In genomic region chr1:75494878-75495548, GRCm38 (mm10) we compare ENCODE assay signal across 7 mouse cellular contexts. TPM values are rescaled to one million over a fixed set of nuclear protein-coding genes. Genes with fewer than 3 reads are reported as not detected.
A peak's percentile ranks its signal among the peaks of the same experiment; 100 is the strongest.
DNase-seq lines count a peak whose midpoint lies in the region; ATAC-seq and TF ChIP-seq lines count a peak whose summit lies in the region.

No protein-coding gene starts in this region.

- H3K36me3 ChIP-seq in testis, adult 2 months (ENCODE audit: control insufficient read depth, insufficient read depth, low read length) = no peaks in the 10 kb centered on the region
- peaks cover 31% of the 10 kb centered on the region for H3K36me3 ChIP-seq in forebrain, embryonic 14.5 days (ENCODE audit: control insufficient read depth, insufficient read depth, low read length)
- H3K36me3 ChIP-seq in limb, embryonic 12.5 days = peaks cover 73% of the 10 kb centered on the region
- H3K36me3 ChIP-seq in stomach, embryonic 16.5 days (ENCODE audit: control insufficient read depth, insufficient read depth, low read length) = peaks cover 29% of the 10 kb centered on the region

- peak; percentile 21; the same call in 1 of the 2 replicates for TF ChIP-seq CTCF in testis, adult 2 months (IDR thresholded peaks at IDR 0.05; ENCODE audit: control insufficient read depth, insufficient read depth, insufficient replicate concordance, low read depth, low read length)
- peak; percentile 36; the same call in 1 of the 2 replicates for TF ChIP-seq CTCF in bone marrow macrophage, adult 2 months (IDR thresholded peaks at IDR 0.05; ENCODE audit: low read depth, low read length)

- TF ChIP-seq POLR2A in testis, adult 2 months (IDR thresholded peaks at IDR 0.05; ENCODE audit: control insufficient read depth, low read depth, low read length) = no peak
- TF ChIP-seq POLR2A in bone marrow macrophage, adult 2 months (IDR thresholded peaks at IDR 0.05; ENCODE audit: borderline replicate concordance, low read depth, low read length) = no peak

- 50% methylated on average over 12 of the region's 12 CpGs for WGBS in forebrain, embryonic 14.5 days
- WGBS in limb, embryonic 12.5 days = 40% methylated on average over 12 of the region's 12 CpGs
- 44% methylated on average over 12 of the region's 12 CpGs for WGBS in stomach, embryonic 16.5 days

- H3K4me3 ChIP-seq in testis, adult 2 months (ENCODE audit: control insufficient read depth, low read depth, low read length) = no peak overlapping the region
- H3K4me3 ChIP-seq in bone marrow macrophage, adult 2 months (ENCODE audit: insufficient read depth, low read length) = no peak overlapping the region
- no peak overlapping the region for H3K4me3 ChIP-seq in forebrain, embryonic 14.5 days (ENCODE audit: low read depth, low read length)
- no peak overlapping the region for H3K4me3 ChIP-seq in limb, embryonic 12.5 days (replicated peaks)
- H3K4me3 ChIP-seq in stomach, embryonic 16.5 days (replicated peaks; ENCODE audit: low read length) = no peak overlapping the region

- no peak overlapping the region for H3K9ac ChIP-seq in forebrain, embryonic 14.5 days (ENCODE audit: low read length)
- no peak overlapping the region for H3K9ac ChIP-seq in limb, embryonic 12.5 days (replicated peaks)
- no peak overlapping the region for H3K9ac ChIP-seq in stomach, embryonic 16.5 days (ENCODE audit: low read length)

- no peak overlapping the region for H3K4me2 ChIP-seq in forebrain, embryonic 14.5 days (ENCODE audit: low read length)
- H3K4me2 ChIP-seq in limb, embryonic 12.5 days = no peak overlapping the region
- no peak overlapping the region for H3K4me2 ChIP-seq in stomach, embryonic 16.5 days (ENCODE audit: low read depth, low read length)

- H3K9me3 ChIP-seq in forebrain, embryonic 14.5 days (replicated peaks; ENCODE audit: control insufficient read depth, low read length) = no peaks in the 10 kb centered on the region
- H3K9me3 ChIP-seq in limb, embryonic 12.5 days = no peaks in the 10 kb centered on the region
- no peaks in the 10 kb centered on the region for H3K9me3 ChIP-seq in stomach, embryonic 16.5 days (replicated peaks; ENCODE audit: control insufficient read depth, low read length)

- H3K27me3 ChIP-seq in testis, adult 2 months (ENCODE audit: control insufficient read depth, insufficient read depth, low read length) = no peaks in the 10 kb centered on the region
- no peaks in the 10 kb centered on the region for H3K27me3 ChIP-seq in forebrain, embryonic 14.5 days (replicated peaks; ENCODE audit: control insufficient read depth, insufficient read depth, low read length)
- H3K27me3 ChIP-seq in limb, embryonic 12.5 days = peaks cover 18% of the 10 kb centered on the region
- no peaks in the 10 kb centered on the region for H3K27me3 ChIP-seq in stomach, embryonic 16.5 days (ENCODE audit: control insufficient read depth, insufficient read depth, low read length)

- H3K27ac ChIP-seq in testis, adult 2 months (ENCODE audit: control insufficient read depth, insufficient read depth, low read depth, low read length) = no peak overlapping the region
- H3K27ac ChIP-seq in bone marrow macrophage, adult 2 months (ENCODE audit: insufficient read depth, low read depth, low read length) = no peak overlapping the region
- no peak overlapping the region for H3K27ac ChIP-seq in forebrain, embryonic 14.5 days (ENCODE audit: low read depth, low read length)
- H3K27ac ChIP-seq in limb, embryonic 12.5 days = no peak overlapping the region
- H3K27ac ChIP-seq in stomach, embryonic 16.5 days (ENCODE audit: low read length) = no peak overlapping the region

- H3K4me1 ChIP-seq in testis, adult 2 months (ENCODE audit: control insufficient read depth, insufficient read depth, low read length) = no peaks in the 10 kb centered on the region
- no peaks in the 10 kb centered on the region for H3K4me1 ChIP-seq in bone marrow macrophage, adult 2 months (ENCODE audit: control insufficient read depth, insufficient read depth, low read length)
- no peaks in the 10 kb centered on the region for H3K4me1 ChIP-seq in forebrain, embryonic 14.5 days (ENCODE audit: control insufficient read depth, insufficient read depth, low read length)
- H3K4me1 ChIP-seq in limb, embryonic 12.5 days (replicated peaks) = peaks cover 24% of the 10 kb centered on the region
- H3K4me1 ChIP-seq in stomach, embryonic 16.5 days (ENCODE audit: control insufficient read depth, insufficient read depth, low read length) = no peaks in the 10 kb centered on the region

- ATAC-seq in forebrain, embryonic 14.5 days = no peak
- peak; percentile 17; the same call in 1 of the 2 replicates for ATAC-seq in limb, embryonic 12.5 days (ENCODE audit: insufficient number of reproducible peaks, insufficient read depth, low FRiP score, low TSS enrichment, low read depth)
- ATAC-seq in stomach, embryonic 16.5 days (ENCODE audit: insufficient read depth, low FRiP score) = peak; percentile 51; the same call in 1 of the 2 replicates

- DNase-seq in testis, postnatal 14 days (ENCODE audit: low spot score) = no peak
- peak; percentile 68 for DNase-seq in forebrain, embryonic 14.5 days (ENCODE audit: low spot score)
- DNase-seq in c-Kit-positive CD71-positive TER-119-positive erythroid progenitor cells, embryonic 14.5 days (ENCODE audit: low spot score) = no peak

RNA-seq across cellular contexts. Expression of gene Obsl1, which starts 11.2 kb away (rescaled TPM):
- 46.0 and 47.0 TPM in 2 replicates for polyA plus RNA-seq in testis, adult 2 months (2012; rRNA removed)
- polyA plus RNA-seq in bone marrow macrophage, adult 2 months (2012; ENCODE audit: insufficient read depth, insufficient read length, missing spikeins) = 0.33 TPM in 1 of 2 replicates, not detected in the other
- 17.0 and 17.7 TPM in 2 replicates for polyA plus RNA-seq in forebrain, embryonic 14.5 days (2014; fragmentation: Nextera tagmentation; extraction: Ambion mirVana)
- polyA plus RNA-seq in limb, embryonic 12.5 days (2016; fragmentation: Nextera tagmentation; extraction: Ambion mirVana) = 98.3 and 104 TPM in 2 replicates
- 34.1 and 44.4 TPM in 2 replicates for polyA plus RNA-seq in stomach, embryonic 16.5 days (2015; fragmentation: Nextera tagmentation; extraction: Ambion mirVana)

RNA-seq across cellular contexts. Expression of gene Inha, which starts 11.9 kb away (rescaled TPM):
- 160 and 210 TPM in 2 replicates for polyA plus RNA-seq in testis, adult 2 months (2012; rRNA removed)
- polyA plus RNA-seq in bone marrow macrophage, adult 2 months (2012; ENCODE audit: insufficient read depth, insufficient read length, missing spikeins) = not detected in 2 replicates
- polyA plus RNA-seq in forebrain, embryonic 14.5 days (2014; fragmentation: Nextera tagmentation; extraction: Ambion mirVana) = 4.9 and 6.3 TPM in 2 replicates
- 9.5 and 11.9 TPM in 2 replicates for polyA plus RNA-seq in limb, embryonic 12.5 days (2016; fragmentation: Nextera tagmentation; extraction: Ambion mirVana)
- polyA plus RNA-seq in stomach, embryonic 16.5 days (2015; fragmentation: Nextera tagmentation; extraction: Ambion mirVana) = 7.4 and 8.3 TPM in 2 replicates

RNA-seq across cellular contexts. Expression of gene Tmem198, which starts 15.7 kb away (rescaled TPM):
- 7.2 and 8.9 TPM in 2 replicates for polyA plus RNA-seq in testis, adult 2 months (2012; rRNA removed)
- not detected in 2 replicates for polyA plus RNA-seq in bone marrow macrophage, adult 2 months (2012; ENCODE audit: insufficient read depth, insufficient read length, missing spikeins)
- 41.3 and 50.4 TPM in 2 replicates for polyA plus RNA-seq in forebrain, embryonic 14.5 days (2014; fragmentation: Nextera tagmentation; extraction: Ambion mirVana)
- polyA plus RNA-seq in limb, embryonic 12.5 days (2016; fragmentation: Nextera tagmentation; extraction: Ambion mirVana) = 0.36 and 0.74 TPM in 2 replicates
- polyA plus RNA-seq in stomach, embryonic 16.5 days (2015; fragmentation: Nextera tagmentation; extraction: Ambion mirVana) = 1.6 and 2.1 TPM in 2 replicates

RNA-seq across cellular contexts. Expression of gene Chpf, which starts 15.9 kb away (rescaled TPM):
- 39.5 and 40.8 TPM in 2 replicates for polyA plus RNA-seq in testis, adult 2 months (2012; rRNA removed)
- polyA plus RNA-seq in bone marrow macrophage, adult 2 months (2012; ENCODE audit: insufficient read depth, insufficient read length, missing spikeins) = 0.95 and 1.3 TPM in 2 replicates
- 21.6 and 24.2 TPM in 2 replicates for polyA plus RNA-seq in forebrain, embryonic 14.5 days (2014; fragmentation: Nextera tagmentation; extraction: Ambion mirVana)
- polyA plus RNA-seq in limb, embryonic 12.5 days (2016; fragmentation: Nextera tagmentation; extraction: Ambion mirVana) = 22.1 and 27.1 TPM in 2 replicates
- polyA plus RNA-seq in stomach, embryonic 16.5 days (2015; fragmentation: Nextera tagmentation; extraction: Ambion mirVana) = 28.0 and 28.1 TPM in 2 replicates

RNA-seq across cellular contexts. Expression of gene Stk11ip, which starts 26.3 kb away (rescaled TPM):
- polyA plus RNA-seq in testis, adult 2 months (2012; rRNA removed) = 22.4 and 24.2 TPM in 2 replicates
- 45.6 and 49.3 TPM in 2 replicates for polyA plus RNA-seq in bone marrow macrophage, adult 2 months (2012; ENCODE audit: insufficient read depth, insufficient read length, missing spikeins)
- 8.7 and 10.7 TPM in 2 replicates for polyA plus RNA-seq in forebrain, embryonic 14.5 days (2014; fragmentation: Nextera tagmentation; extraction: Ambion mirVana)
- 29.3 and 30.3 TPM in 2 replicates for polyA plus RNA-seq in limb, embryonic 12.5 days (2016; fragmentation: Nextera tagmentation; extraction: Ambion mirVana)
- polyA plus RNA-seq in stomach, embryonic 16.5 days (2015; fragmentation: Nextera tagmentation; extraction: Ambion mirVana) = 18.6 and 19.8 TPM in 2 replicates

Comparison
In these comparisons a context has a peak if more than half of its experiments do, and no peak if none do; other contexts are left out.
1. RNA of gene Obsl1, which starts 11.2 kb away (polyA plus RNA-seq): 98.3 to 104 TPM in limb, embryonic 12.5 days, 46.0 to 47.0 TPM in testis, adult 2 months, 34.1 to 44.4 TPM in stomach, embryonic 16.5 days and 17.0 to 17.7 TPM in forebrain, embryonic 14.5 days; 0.33 TPM in bone marrow macrophage, adult 2 months; every median in the first group is over 10 times any median in the second.
2. RNA of gene Inha, which starts 11.9 kb away (polyA plus RNA-seq): 160 to 210 TPM in testis, adult 2 months; 9.5 to 11.9 TPM in limb, embryonic 12.5 days, 7.4 to 8.3 TPM in stomach, embryonic 16.5 days, 4.9 to 6.3 TPM in forebrain, embryonic 14.5 days and not detected in bone marrow macrophage, adult 2 months; every median in the first group is over 10 times any median in the second.